Mouse (Mus musculus): ENCODE results near the gene Nemp2. TPM values are rescaled to one million over a fixed set of nuclear protein-coding genes. Genes with fewer than 3 reads are reported as not detected.
"Not testable (repeated sequence)": the region's sequence is repeated elsewhere in the genome, so short reads cannot be mapped to it uniquely, and the experiment has no call there.

Nemp2 gene
- polyA plus RNA-seq, 1 experiment, result 29.5 TPM

DNA sequence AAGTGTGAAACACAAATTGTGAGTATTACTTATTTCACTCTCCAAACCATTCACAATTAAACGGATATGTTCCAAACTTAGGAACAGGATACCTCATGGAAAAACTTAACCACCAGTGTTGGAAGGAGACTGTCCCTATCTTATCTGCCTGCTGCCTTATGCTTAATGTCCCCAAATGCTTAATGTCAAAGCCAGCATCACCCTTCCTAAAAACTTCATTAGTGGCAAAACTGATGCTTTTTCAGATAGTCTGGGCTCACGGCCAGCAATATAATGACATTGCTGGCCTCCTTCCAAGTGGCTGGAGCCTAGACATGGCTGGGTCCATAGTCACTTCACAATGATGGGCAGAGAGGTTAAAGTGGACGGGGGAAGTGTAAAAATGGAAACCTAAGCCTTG lies 46.1 kb downstream of the Nemp2 start:
- H3K4me1 ChIP-seq (replicated peaks; ENCODE audit: control insufficient read depth, insufficient read depth, low read length), result no peaks in the 10 kb centered on the region
- H3K36me3 ChIP-seq (ENCODE audit: control insufficient read depth, insufficient read depth, low read length), result no peaks in the 10 kb centered on the region
- H3K27ac ChIP-seq (ENCODE audit: control insufficient read depth, insufficient read depth, low read length), result no peak overlapping the region
- TF ChIP-seq POLR2A (IDR thresholded peaks at IDR 0.05; ENCODE audit: control insufficient read depth, extremely low read depth, insufficient read depth, low read length, poor library complexity), result no peak
- TF ChIP-seq CTCF (IDR thresholded peaks at IDR 0.05; ENCODE audit: borderline replicate concordance, control insufficient read depth, extremely low read depth, insufficient read depth, low read length, poor library complexity), result no peak
- no peak overlapping the region for H3K4me3 ChIP-seq (ENCODE audit: control insufficient read depth, insufficient read depth, low read length)
- no peak for DNase-seq
- 92% methylated on average over 3 of the region's 3 CpGs for WGBS
- no peaks in the 10 kb centered on the region for H3K27me3 ChIP-seq (ENCODE audit: control insufficient read depth, insufficient read depth, low read length)

GRCm38 (mm10) chr1:52683550-52683949 lies 53.0 kb downstream of the Nemp2 start:
- no peak for TF ChIP-seq POLR2A (IDR thresholded peaks at IDR 0.05; ENCODE audit: control insufficient read depth, extremely low read depth, insufficient read depth, low read length, poor library complexity)
- no peak for TF ChIP-seq CTCF (IDR thresholded peaks at IDR 0.05; ENCODE audit: borderline replicate concordance, control insufficient read depth, extremely low read depth, insufficient read depth, low read length, poor library complexity)
- Histone ChIP-seq H3K27ac (ENCODE audit: control insufficient read depth, insufficient read depth, low read length) (no peak overlapping the region), H3K27me3 (ENCODE audit: control insufficient read depth, insufficient read depth, low read length) (no peaks in the 10 kb centered on the region), H3K4me1 (replicated peaks; ENCODE audit: control insufficient read depth, insufficient read depth, low read length) (no peaks in the 10 kb centered on the region), H3K36me3 (ENCODE audit: control insufficient read depth, insufficient read depth, low read length) (no peaks in the 10 kb centered on the region), H3K4me3 (ENCODE audit: control insufficient read depth, insufficient read depth, low read length) (no peak overlapping the region)
- no peak for DNase-seq
- 97% methylated on average over 4 of the region's 4 CpGs for WGBS

DNA sequence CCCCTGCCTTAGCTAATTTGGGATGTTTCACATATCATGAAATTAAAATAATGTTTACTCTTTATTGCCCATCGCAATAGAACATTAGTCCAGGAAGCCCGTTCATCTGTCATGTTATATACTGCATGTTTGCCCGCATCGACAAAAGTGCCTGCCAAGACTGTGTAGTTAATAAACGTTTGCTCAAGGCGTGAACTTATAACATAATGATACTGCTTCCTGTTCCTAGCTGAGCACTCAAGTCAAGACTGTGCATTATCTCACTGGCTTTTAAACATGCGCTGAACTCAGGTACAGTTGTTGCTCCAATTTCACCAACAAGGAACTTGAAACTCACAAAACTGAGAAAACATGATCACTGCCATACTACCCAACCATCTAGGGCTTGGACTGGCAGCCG lies 57.1 kb downstream of the Nemp2 start:
- Histone ChIP-seq H3K27me3 (ENCODE audit: control insufficient read depth, insufficient read depth, low read length) (no peaks in the 10 kb centered on the region), H3K4me1 (replicated peaks; ENCODE audit: control insufficient read depth, insufficient read depth, low read length) (no peaks in the 10 kb centered on the region), H3K36me3 (ENCODE audit: control insufficient read depth, insufficient read depth, low read length) (no peaks in the 10 kb centered on the region), H3K27ac (ENCODE audit: control insufficient read depth, insufficient read depth, low read length) (no peak overlapping the region), H3K4me3 (ENCODE audit: control insufficient read depth, insufficient read depth, low read length) (no peak overlapping the region)
- WGBS, result 92% methylated on average over 8 of the region's 8 CpGs
- DNase-seq, result no peak
- no peak for TF ChIP-seq POLR2A (IDR thresholded peaks at IDR 0.05; ENCODE audit: control insufficient read depth, extremely low read depth, insufficient read depth, low read length, poor library complexity)
- no peak for TF ChIP-seq CTCF (IDR thresholded peaks at IDR 0.05; ENCODE audit: borderline replicate concordance, control insufficient read depth, extremely low read depth, insufficient read depth, low read length, poor library complexity)

GRCm38 (mm10) chr1:52694456-52694855 lies 64.0 kb downstream of the Nemp2 start:
- not testable (repeated sequence) for H3K27ac ChIP-seq (ENCODE audit: control insufficient read depth, insufficient read depth, low read length); H3K36me3 ChIP-seq (ENCODE audit: control insufficient read depth, insufficient read depth, low read length); H3K27me3 ChIP-seq (ENCODE audit: control insufficient read depth, insufficient read depth, low read length); H3K4me3 ChIP-seq (ENCODE audit: control insufficient read depth, insufficient read depth, low read length); H3K4me1 ChIP-seq (replicated peaks; ENCODE audit: control insufficient read depth, insufficient read depth, low read length); DNase-seq
- whole genome bisulfite sequencing, result 93% methylated on average over 13 of the region's 13 CpGs

Other genes with a start within 250 kb of the Nemp2 start
- 9.7 and 11.1 TPM in 2 replicates for gene Nab1, start 130.0 kb upstream of the Nemp2 start, polyA plus RNA-seq (2012; rRNA removed)
- 9.2 and 10.9 TPM in 2 replicates for gene Mfsd6, start 96.8 kb downstream of the Nemp2 start, polyA plus RNA-seq (2012; rRNA removed)
- 29.4 and 33.8 TPM in 2 replicates for gene Inpp1, start 187.0 kb downstream of the Nemp2 start, polyA plus RNA-seq (2012; rRNA removed)
- gene Hibch, start 214.2 kb downstream of the Nemp2 start, polyA plus RNA-seq (2012; rRNA removed), result 22.7 and 23.9 TPM in 2 replicates